Mouse (Mus musculus): Measurements from ENCODE around the gene Clcnkb. TPM values are rescaled to one million over a fixed set of nuclear protein-coding genes. Genes with fewer than 3 reads are reported as not detected.

Gene Clcnkb
- polyA plus RNA-seq (2021), result 1.2 TPM

DNA sequence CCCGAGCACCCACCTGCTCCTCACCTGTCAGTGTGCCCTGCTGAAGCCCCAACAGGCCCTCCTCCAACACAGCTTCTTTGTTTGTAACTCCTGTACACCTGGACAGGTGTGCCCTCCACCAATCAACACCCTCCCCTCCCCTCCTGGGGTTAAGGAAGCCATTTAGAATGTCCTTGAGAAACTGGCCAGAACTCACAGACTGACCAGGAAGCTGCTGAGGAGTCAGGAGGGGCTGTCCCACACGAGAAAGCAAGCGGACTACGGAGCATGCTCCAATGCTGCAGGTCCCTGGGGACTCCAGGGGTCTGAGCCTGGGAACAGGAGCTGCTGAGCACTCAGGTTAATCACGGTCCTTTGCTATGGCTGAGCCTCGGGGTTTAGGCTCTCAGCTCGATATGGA is at the start of gene Clcnkb:
TSS of gene Clcnkb (minus strand) at position 91 of the 400 bp plus-strand sequence.
- in situ Hi-C loops (cut with MboI; ENCODE audit: low pct_unique_long_range_greater_than_20kb), result no loop called here
- no peak for DNase-seq (ENCODE audit: low read depth, low spot score)
- TF ChIP-seq CTCF (IDR thresholded peaks at IDR 0.05), result no peak
- CTCF ChIA-PET, result interaction anchor here (0.8 to 1.3 kb wide), 2 partner anchors 9 to 14 kb away, joined by 3 to 4 read pairs; no protein-coding TSS in a partner anchor
- POLR2A ChIA-PET, result no interaction called here
- no peak for ATAC-seq
- no peaks in the 10 kb centered on the region for H3K27me3 ChIP-seq

DNA sequence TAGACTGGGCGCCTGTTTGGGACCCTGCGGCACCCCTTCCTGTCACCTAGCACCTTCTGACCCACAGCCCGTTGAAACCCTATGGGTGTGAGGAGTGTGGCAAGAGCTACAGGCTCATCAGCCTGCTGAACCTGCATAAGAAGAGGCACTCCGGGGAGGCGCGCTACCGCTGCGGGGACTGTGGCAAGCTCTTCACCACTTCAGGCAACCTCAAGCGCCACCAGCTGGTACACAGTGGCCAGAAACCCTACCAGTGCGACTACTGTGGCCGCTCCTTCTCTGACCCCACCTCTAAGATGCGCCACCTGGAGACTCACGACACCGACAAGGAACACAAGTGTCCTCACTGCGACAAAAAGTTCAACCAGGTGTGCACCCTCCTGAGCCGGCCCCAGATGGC is 48.9 kb upstream of the Clcnkb start:
- TF ChIP-seq CTCF (IDR thresholded peaks at IDR 0.05), result no peak
- ATAC-seq (no peak), DNase-seq (ENCODE audit: low read depth, low spot score) (no peak)
- CTCF ChIA-PET, result no interaction called here
- POLR2A ChIA-PET, result no interaction called here
- no peaks in the 10 kb centered on the region for H3K27me3 ChIP-seq
- in situ Hi-C loops (cut with MboI; ENCODE audit: low pct_unique_long_range_greater_than_20kb), result no loop called here

DNA sequence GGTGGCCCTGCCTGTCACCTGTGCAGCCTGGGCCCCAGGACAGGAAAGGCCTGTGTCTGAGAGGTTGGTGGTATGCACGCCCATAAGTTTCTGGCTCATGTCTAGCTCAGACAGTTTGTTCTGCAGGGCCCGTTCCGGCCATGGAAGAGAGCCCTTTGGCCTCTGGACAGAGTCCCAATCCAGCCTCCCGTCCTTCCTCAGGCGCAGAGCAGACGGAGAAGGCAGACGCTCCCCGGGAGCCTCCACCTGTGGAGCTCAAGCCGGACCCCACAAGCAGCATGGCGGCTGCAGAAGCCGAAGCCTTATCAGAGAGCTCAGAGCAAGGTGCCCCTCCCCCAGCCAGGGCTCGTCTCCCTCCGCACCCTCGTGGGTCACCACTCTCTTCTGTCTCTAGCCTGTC is 47.7 kb upstream of the Clcnkb start:
- ChIA-PET POLR2A (no interaction called here), CTCF (interaction anchor here (1.4 kb wide), 1 partner anchor 9 kb away, joined by 4 read pairs; no protein-coding TSS in a partner anchor)
- ATAC-seq, result no peak
- H3K27me3 ChIP-seq, result no peaks in the 10 kb centered on the region
- no peak for DNase-seq (ENCODE audit: low read depth, low spot score)
- in situ Hi-C loops (cut with MboI; ENCODE audit: low pct_unique_long_range_greater_than_20kb), result no loop called here
- no peak for TF ChIP-seq CTCF (IDR thresholded peaks at IDR 0.05)

- ChIA-PET POLR2A (no interaction called here), CTCF (no interaction called here)
- DNase-seq (ENCODE audit: low read depth, low spot score) (no peak), ATAC-seq (no peak)
- H3K27me3 ChIP-seq, result no peaks in the 10 kb centered on the region
- TF ChIP-seq CTCF (IDR thresholded peaks at IDR 0.05), result no peak
- in situ Hi-C loops (cut with MboI; ENCODE audit: low pct_unique_long_range_greater_than_20kb), result no loop called here
Measured at GRCm38 (mm10) chr4:141461576-141461975, 45.8 kb upstream of the Clcnkb start.

GRCm38 (mm10) chr4:141461088-141461487 is 45.3 kb upstream of the Clcnkb start:
- ATAC-seq (no peak), DNase-seq (ENCODE audit: low read depth, low spot score) (no peak)
- no peak for TF ChIP-seq CTCF (IDR thresholded peaks at IDR 0.05)
- CTCF ChIA-PET, result no interaction called here
- no peaks in the 10 kb centered on the region for H3K27me3 ChIP-seq
- POLR2A ChIA-PET, result no interaction called here
- in situ Hi-C loops (cut with MboI; ENCODE audit: low pct_unique_long_range_greater_than_20kb), result no loop called here

GRCm38 (mm10) chr4:141460481-141460880 is 44.7 kb upstream of the Clcnkb start:
- ATAC-seq (no peak), DNase-seq (ENCODE audit: low read depth, low spot score) (no peak)
- TF ChIP-seq CTCF (IDR thresholded peaks at IDR 0.05), result no peak
- H3K27me3 ChIP-seq, result no peaks in the 10 kb centered on the region
- ChIA-PET POLR2A (no interaction called here), CTCF (no interaction called here)
- in situ Hi-C loops (cut with MboI; ENCODE audit: low pct_unique_long_range_greater_than_20kb), result no loop called here

DNA sequence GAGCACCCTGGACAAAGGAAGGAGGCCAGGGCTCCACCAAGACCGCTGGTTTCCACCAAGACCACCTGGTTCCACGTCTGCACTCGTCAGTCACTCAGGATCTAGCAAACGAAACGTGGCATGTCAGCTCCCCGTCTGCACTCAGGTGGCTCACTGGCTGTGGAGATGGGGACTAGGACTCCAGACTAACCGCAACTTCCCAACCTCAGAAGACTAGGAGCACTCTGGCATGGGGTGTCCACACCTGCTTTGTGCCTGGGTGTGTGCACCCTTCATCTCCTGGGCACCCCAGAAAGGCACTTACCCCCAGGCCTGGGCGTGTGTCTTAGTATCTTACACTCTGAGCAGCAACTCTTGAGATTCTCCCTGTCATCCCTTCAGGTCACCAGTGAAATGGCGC is 44.0 kb upstream of the Clcnkb start:
- ATAC-seq, result no peak
- in situ Hi-C loops (cut with MboI; ENCODE audit: low pct_unique_long_range_greater_than_20kb), result no loop called here
- no peaks in the 10 kb centered on the region for H3K27me3 ChIP-seq
- ChIA-PET CTCF (no interaction called here), POLR2A (no interaction called here)
- TF ChIP-seq CTCF (IDR thresholded peaks at IDR 0.05), result no peak
- DNase-seq (ENCODE audit: low read depth, low spot score), result no peak

DNA sequence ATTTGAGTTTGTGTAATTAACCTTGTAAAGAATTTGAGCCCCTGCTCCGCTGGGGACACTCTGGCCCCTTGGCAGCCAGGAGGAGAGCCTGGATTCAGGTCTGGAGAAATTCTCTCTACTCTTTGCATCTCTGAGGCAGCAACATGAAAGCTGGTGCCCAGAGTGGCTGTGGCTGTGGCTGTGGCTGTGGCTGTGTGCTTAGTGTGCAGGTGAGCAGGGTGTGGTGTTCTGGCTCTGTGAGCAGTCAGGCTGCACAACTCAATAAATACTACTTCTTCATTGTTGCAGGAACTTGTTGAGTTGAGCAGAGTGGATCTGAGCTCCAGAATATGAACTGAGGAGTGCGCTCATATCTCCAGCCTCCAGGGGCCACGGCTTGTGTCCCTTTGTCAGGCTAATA is 43.1 kb upstream of the Clcnkb start:
- DNase-seq (ENCODE audit: low read depth, low spot score), result no peak
- ATAC-seq, result no peak
- in situ Hi-C loops (cut with MboI; ENCODE audit: low pct_unique_long_range_greater_than_20kb), result no loop called here
- TF ChIP-seq CTCF (IDR thresholded peaks at IDR 0.05), result no peak
- ChIA-PET CTCF (no interaction called here), POLR2A (no interaction called here)
- no peaks in the 10 kb centered on the region for H3K27me3 ChIP-seq

DNA sequence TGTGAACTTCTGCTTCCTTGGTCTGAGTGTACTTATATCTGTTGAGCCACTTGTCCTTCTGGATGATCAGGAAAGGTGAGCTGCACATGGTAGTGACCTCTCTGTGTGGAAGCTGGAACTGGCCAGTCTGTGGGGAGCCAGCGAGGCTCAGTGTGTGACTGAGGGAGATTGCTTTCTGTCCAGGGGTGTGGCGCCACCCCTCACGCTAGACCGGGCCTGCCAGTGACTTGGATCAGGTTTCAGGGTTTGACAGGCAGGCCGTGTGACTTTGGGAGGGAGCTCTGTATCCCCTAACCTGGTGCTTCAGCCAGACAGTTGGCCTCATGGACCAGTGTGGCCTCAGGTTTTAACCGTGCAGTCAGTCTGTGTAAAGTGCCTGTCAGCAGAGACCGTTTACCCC is 42.4 kb upstream of the Clcnkb start:
- ATAC-seq (no peak), DNase-seq (ENCODE audit: low read depth, low spot score) (no peak)
- TF ChIP-seq CTCF (IDR thresholded peaks at IDR 0.05), result no peak
- no peaks in the 10 kb centered on the region for H3K27me3 ChIP-seq
- POLR2A ChIA-PET, result no interaction called here
- in situ Hi-C loops (cut with MboI; ENCODE audit: low pct_unique_long_range_greater_than_20kb), result no loop called here
- CTCF ChIA-PET, result no interaction called here

- in situ Hi-C loops (cut with MboI; ENCODE audit: low pct_unique_long_range_greater_than_20kb), result no loop called here
- ChIA-PET CTCF (no interaction called here), POLR2A (no interaction called here)
- H3K27me3 ChIP-seq, result no peaks in the 10 kb centered on the region
- DNase-seq (ENCODE audit: low read depth, low spot score), result no peak
- no peak for TF ChIP-seq CTCF (IDR thresholded peaks at IDR 0.05)
- ATAC-seq, result no peak
Measured at GRCm38 (mm10) chr4:141456193-141456938, 40.6 kb upstream of the Clcnkb start.

- in situ Hi-C loops (cut with MboI; ENCODE audit: low pct_unique_long_range_greater_than_20kb), result no loop called here
- H3K27me3 ChIP-seq, result no peaks in the 10 kb centered on the region
- TF ChIP-seq CTCF (IDR thresholded peaks at IDR 0.05), result no peak
- ATAC-seq (no peak), DNase-seq (ENCODE audit: low read depth, low spot score) (no peak)
- ChIA-PET POLR2A (no interaction called here), CTCF (interaction anchor here (1.1 kb wide), 1 partner anchor 12 kb away, joined by 3 read pairs; no protein-coding TSS in a partner anchor)
Measured at GRCm38 (mm10) chr4:141455526-141455925, 39.7 kb upstream of the Clcnkb start.
